Mouse (Mus musculus): ENCODE results near the gene Cul9.

The Cul9 gene

GRCm38 (mm10) chr17:46453302-46453948, 92.8 kb downstream of the Cul9 start:
- no peak for DNase-seq (ENCODE audit: low read depth, low spot score)

GRCm38 (mm10) chr17:46452683-46453082, 93.5 kb downstream of the Cul9 start:
- DNase-seq (ENCODE audit: low read depth, low spot score), result no peak
